Mouse (Mus musculus) small intestine, adult 2 months (tissue): ENCODE measurements around the gene Gm17677.

Experiments used
- CTCF ChIP-seq: fragments of 200-500 bp; IDR thresholded peaks from 2 replicates; pipeline ENCODE4 v1.5.1; 2012; ENCODE audit warnings: low read depth, mild to moderate bottlenecking, control low read depth, inconsistent platforms, low read length, moderate library complexity, mixed read lengths; ENCODE audit not compliant: insufficient replicate concordance, insufficient read length; ENCODE audit errors: extremely low read depth
- POLR2A ChIP-seq: fragments of 200-500 bp; IDR thresholded peaks from 2 replicates; pipeline ENCODE4 v1.6.1; 2012; ENCODE audit warnings: low read depth, mild to moderate bottlenecking, control low read depth, inconsistent platforms, low read length, moderate library complexity

DNA sequence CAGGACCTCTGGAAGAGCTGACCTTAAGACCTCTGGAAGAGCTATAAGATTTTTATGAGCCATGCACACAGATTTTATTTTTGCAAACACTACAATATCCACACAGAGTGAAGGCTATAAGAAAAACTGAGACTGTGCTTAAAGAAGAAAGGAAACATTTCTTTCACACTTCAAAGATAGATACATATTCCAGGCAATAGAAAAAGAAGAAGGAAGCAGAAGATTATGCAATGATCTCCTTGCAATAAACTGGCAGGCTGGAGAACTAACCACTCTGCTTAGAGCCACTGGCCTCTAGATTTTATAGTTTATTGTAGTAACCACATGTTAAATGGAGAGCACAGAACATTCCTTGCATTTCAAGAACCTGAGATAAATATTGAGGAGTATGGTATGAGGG lies 16.0 kb downstream of the Gm17677 start:
- no peak for TF ChIP-seq CTCF
- TF ChIP-seq POLR2A = no peak
